Mouse (Mus musculus) G1E-ER4 (cell line): Measurements from ENCODE around the gene Tuba3a. TPM values are rescaled to one million over a fixed set of nuclear protein-coding genes. Genes with fewer than 3 reads are reported as not detected.

Source experiments
- GATA1 ChIP-seq: IDR thresholded peaks from one replicate; pipeline ENCODE4 v1.8.0; 2012; ENCODE audit warnings: low read length, inconsistent platforms
- polyA plus RNA-seq: library from polyadenylated mRNA; stranded (reverse); fragments of >175 nt; gene quantifications from 2 replicates; pipeline ENCODE4 v1.2.3, GENCODE M21; 2012

The Tuba3a gene
- polyA plus RNA-seq, 1 experiment, result not detected

GRCm38 (mm10) chr6:125313546-125314230 is 27.8 kb upstream of the Tuba3a start, which contains the start of gene Ltbr:
Ltbr (minus strand) TSS chr6:125313885.
- no peak for TF ChIP-seq GATA1

- no peak for TF ChIP-seq GATA1
These were observed 26.9 kb upstream of the Tuba3a start for GRCm38 (mm10) chr6:125312581-125313355.

GRCm38 (mm10) chr6:125312171-125312570 is 26.3 kb upstream of the Tuba3a start:
- TF ChIP-seq GATA1, result no peak

GRCm38 (mm10) chr6:125309406-125309805 is 23.6 kb upstream of the Tuba3a start:
- TF ChIP-seq GATA1, result no peak

DNA sequence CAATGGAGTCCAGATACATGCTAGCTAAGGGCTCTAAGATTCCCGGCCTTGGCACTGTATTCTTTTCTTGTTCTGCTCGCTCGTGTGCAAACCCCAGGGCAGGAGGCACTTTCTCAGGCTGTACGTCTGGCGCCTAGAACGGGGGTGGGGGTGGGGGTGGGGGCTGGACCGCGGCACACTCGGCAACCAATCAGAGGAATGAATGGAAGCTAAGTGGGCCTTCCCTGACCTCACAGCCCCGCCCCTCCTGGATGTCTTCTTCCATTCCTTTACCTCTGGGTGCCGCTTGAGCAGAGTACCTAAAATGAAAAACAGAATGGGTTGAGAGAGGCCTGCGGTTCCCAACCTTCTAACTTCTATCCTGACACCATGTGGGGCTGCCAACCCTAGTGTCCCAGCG is 23.1 kb upstream of the Tuba3a start:
- TF ChIP-seq GATA1, result no peak

DNA sequence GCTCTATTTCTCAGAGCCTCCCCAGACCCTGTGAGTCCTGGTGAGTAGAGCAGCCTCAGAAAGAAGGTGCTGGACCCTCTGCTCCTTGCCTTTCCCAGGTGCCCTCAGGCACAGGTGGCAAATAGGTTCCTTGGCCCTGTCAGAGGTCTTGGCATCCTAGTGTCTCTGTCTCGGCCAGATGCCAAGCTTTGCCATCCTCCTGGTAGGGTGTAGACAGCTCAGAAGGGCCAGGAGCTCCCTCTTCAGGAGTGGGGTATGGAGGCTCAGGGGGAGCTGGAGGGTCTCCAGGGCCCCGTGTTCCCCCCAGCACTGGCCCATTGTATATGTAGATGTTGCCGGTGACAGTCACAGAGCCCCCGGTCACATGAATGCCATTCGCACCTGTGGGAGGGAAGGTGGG is 21.2 kb upstream of the Tuba3a start:
- TF ChIP-seq GATA1, result no peak

DNA sequence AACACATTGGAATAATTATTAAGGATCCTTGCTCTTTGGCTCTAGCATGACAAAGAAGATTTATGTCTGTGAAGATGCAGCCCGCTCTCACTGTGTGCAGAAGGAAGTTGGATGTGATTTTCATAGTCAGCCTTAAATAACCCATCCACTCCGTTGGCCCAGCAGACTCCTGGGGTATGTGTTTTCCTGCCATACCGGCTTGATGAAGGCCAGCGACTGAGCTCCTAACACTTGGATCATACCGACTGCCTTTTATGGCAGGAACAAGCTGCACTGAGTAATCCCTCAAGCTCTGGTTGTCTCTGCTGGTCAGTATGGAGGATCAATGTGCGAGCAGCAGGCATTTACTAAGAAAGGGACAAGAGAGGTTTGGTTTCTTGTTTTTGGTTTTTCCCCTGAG is 19.6 kb upstream of the Tuba3a start:
- TF ChIP-seq GATA1, result no peak

DNA sequence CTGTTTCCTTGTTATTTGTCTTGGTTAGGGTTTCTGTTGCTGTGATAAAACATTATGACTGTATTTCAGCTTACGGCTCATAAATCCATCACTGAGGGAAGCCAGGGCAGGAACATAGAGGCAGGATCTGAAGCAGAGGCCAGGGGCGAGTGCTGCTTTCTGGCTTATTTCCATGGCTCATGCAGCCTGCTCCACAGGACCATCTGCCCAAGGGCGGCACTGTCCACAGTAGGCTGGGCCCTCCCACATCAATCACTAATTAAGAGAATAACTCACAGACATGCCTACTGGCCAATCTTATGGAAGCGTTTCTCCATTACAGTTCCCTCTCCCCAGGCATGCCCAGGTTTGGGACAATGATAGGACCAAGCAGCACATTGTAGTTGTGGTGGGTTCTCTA is 17.4 kb upstream of the Tuba3a start:
- no peak for TF ChIP-seq GATA1

- TF ChIP-seq GATA1, result no peak
These were observed 16.6 kb upstream of the Tuba3a start for GRCm38 (mm10) chr6:125302231-125302982.

DNA sequence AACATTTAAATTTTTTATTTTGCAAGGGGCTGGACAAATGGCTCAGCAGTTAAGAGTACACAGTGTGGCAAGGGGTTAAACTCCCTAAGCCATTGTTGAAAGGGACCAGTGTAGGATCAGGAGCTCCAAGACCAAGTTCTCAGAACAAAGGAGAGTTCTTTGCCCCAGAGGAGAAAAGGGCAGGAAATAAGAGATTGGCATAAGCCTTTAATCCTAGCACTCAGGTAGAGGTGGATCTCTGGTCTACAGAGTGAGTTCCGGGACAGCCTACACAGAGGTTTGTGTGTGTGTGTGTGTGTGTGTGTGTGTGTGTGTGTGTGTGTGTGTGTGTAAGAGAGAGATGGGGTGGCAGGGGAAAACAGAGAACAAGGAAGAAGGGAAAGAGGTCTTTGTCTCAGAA is 15.1 kb upstream of the Tuba3a start:
- no peak for TF ChIP-seq GATA1

- no peak for TF ChIP-seq GATA1
These were observed 11.4 kb upstream of the Tuba3a start for GRCm38 (mm10) chr6:125297149-125297820.

GRCm38 (mm10) chr6:125294049-125294448 is 8.2 kb upstream of the Tuba3a start:
- no peak for TF ChIP-seq GATA1

GRCm38 (mm10) chr6:125292256-125292655 is 6.4 kb upstream of the Tuba3a start:
- no peak for TF ChIP-seq GATA1

DNA sequence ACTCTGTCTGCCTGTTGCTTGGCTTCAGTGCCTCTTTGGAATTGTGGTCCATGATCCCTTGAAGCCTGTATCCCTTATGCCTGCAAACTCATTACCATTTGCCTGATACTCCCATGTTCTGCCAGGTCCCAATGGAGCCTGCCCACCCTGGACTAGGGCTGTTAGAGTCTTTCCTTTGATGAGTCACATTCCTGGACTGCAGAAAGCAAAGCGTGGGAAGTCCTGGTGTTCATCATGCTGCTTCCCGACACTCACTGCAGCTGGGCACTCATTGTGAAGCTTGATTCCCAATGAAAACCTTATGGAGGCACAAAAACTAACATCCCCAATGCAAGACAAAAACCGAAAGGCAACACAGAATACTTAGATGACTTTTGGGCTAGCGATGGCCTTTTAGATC is 5.5 kb upstream of the Tuba3a start:
- no peak for TF ChIP-seq GATA1

GRCm38 (mm10) chr6:125288730-125289129 is 2.9 kb upstream of the Tuba3a start:
- TF ChIP-seq GATA1, result no peak

DNA sequence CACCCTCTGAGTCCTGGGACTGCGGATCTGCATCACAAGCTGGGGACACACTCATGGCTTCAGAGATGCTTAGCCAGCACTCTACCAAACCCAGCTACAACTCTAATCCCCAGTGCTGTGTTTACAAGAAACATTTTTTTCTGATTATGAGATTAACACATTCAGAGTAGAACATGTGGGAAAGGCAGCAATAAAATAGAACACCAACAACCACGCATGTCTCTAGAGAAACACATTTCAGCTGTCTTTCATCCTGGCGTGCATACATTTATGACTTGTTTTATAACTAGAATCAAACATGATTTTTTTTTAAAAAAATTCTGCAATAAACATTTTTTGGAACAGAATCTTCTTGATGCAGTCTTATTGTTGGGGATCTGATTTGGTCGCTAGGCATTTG is 1.1 kb upstream of the Tuba3a start:
- TF ChIP-seq GATA1, result no peak
